Mouse (Mus musculus) small intestine, adult 2 months (tissue): ENCODE measurements around the gene Zfp69. TPM values are rescaled to one million over a fixed set of nuclear protein-coding genes. Genes with fewer than 3 reads are reported as not detected.

Source experiments
- H3K27ac ChIP-seq: fragments of 200-500 bp; 2 replicates; pipeline ENCODE4 v1.5.1; 2012; ENCODE audit warnings: low read depth, low read length, control low read depth, inconsistent platforms; ENCODE audit not compliant: insufficient read depth
- H3K27me3 ChIP-seq: fragments of 200-500 bp; 2 replicates; pipeline ENCODE4 v1.6.1; 2012; ENCODE audit warnings: mild to moderate bottlenecking, moderate library complexity, low read length, inconsistent platforms; ENCODE audit not compliant: control insufficient read depth, insufficient read depth
- H3K36me3 ChIP-seq: fragments of 200-500 bp; 2 replicates; pipeline ENCODE4 v1.6.1; 2012; ENCODE audit warnings: mild to moderate bottlenecking, low read length, control low read depth, inconsistent platforms; ENCODE audit not compliant: control insufficient read depth, insufficient read depth
- H3K4me1 ChIP-seq: fragments of 200-500 bp; 2 replicates; pipeline ENCODE4 v1.6.1; 2012; ENCODE audit warnings: low read length, inconsistent platforms, mixed read lengths; ENCODE audit not compliant: control insufficient read depth, insufficient read depth, insufficient read length
- H3K4me3 ChIP-seq: fragments of 200-500 bp; 2 replicates; pipeline ENCODE4 v1.5.1; 2012; ENCODE audit warnings: low read depth, mild to moderate bottlenecking, control low read depth, inconsistent platforms, low read length, moderate library complexity
- CTCF ChIP-seq: fragments of 200-500 bp; IDR thresholded peaks from 2 replicates; pipeline ENCODE4 v1.5.1; 2012; ENCODE audit warnings: low read depth, mild to moderate bottlenecking, control low read depth, inconsistent platforms, low read length, moderate library complexity, mixed read lengths; ENCODE audit not compliant: insufficient replicate concordance, insufficient read length; ENCODE audit errors: extremely low read depth
- POLR2A ChIP-seq: fragments of 200-500 bp; IDR thresholded peaks from 2 replicates; pipeline ENCODE4 v1.6.1; 2012; ENCODE audit warnings: low read depth, mild to moderate bottlenecking, control low read depth, inconsistent platforms, low read length, moderate library complexity
- WGBS: fragments of 180-500 bp; shearing (Covaris S2); methylation state at CpG from one replicate; pipeline ENCODE4 v1.1.7; 2018; 5-methylcytosine and 5-hydroxymethylcytosine counted together
- polyA plus RNA-seq: library from polyadenylated mRNA; depleted of rRNA; stranded (reverse); fragments of >200 nt; gene quantifications from 2 replicates; pipeline ENCODE4 v1.2.3, GENCODE M21; 2012

The Zfp69 gene
- polyA plus RNA-seq, 1 experiment: 1.8 TPM

DNA sequence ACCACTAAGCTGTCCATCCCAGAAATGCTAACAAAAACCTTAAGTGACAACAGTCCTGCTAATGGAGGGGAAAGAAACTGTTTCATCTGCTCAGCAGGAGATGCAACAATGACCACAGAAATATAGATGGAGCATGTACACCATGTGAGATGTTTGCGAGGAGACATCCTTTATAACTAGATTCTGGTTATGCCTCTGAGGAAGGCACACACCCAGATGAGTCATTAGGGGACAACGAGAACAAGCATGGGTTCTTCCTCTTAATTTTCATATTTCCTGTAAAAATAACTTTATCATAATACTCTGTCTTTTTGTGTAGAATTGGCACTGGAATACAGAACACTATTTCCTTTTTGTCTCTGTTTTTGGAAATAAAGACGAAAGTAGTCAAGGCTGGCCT, 26.7 kb upstream of the Zfp69 start:
- TF ChIP-seq POLR2A (no peak), CTCF (no peak)
- WGBS: 74% methylated on average over 3 of the region's 3 CpGs
- no peaks in the 10 kb centered on the region for H3K4me1 ChIP-seq
- no peak overlapping the region for H3K27ac ChIP-seq
- H3K4me3 ChIP-seq: no peak overlapping the region
- H3K27me3 ChIP-seq: no peaks in the 10 kb centered on the region
- H3K36me3 ChIP-seq: peaks cover 31% of the 10 kb centered on the region

DNA sequence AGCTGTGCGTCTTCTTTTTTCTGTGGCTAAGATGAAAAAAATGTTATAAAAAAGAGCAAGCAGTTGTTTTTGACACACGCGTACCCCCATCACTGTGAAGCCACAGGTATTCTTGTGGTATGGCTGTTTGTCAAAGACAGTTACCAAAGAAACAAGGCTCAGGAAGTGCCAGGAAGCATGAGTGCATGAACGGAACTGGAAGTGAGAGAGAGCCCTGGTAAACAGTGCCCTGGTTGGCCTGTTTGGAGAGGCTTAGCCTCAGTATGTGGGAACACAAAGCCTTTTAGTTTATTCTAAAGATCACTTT, 23.9 kb upstream of the Zfp69 start:
- Histone ChIP-seq H3K36me3 (peaks cover 41% of the 10 kb centered on the region), H3K27ac (peak overlapping the region; percentile 54), H3K4me1 (no peaks in the 10 kb centered on the region), H3K27me3 (no peaks in the 10 kb centered on the region), H3K4me3 (no peak overlapping the region)
- TF ChIP-seq POLR2A: no peak
- TF ChIP-seq CTCF: no peak
- 80% methylated on average over 4 of the region's 4 CpGs for WGBS

DNA sequence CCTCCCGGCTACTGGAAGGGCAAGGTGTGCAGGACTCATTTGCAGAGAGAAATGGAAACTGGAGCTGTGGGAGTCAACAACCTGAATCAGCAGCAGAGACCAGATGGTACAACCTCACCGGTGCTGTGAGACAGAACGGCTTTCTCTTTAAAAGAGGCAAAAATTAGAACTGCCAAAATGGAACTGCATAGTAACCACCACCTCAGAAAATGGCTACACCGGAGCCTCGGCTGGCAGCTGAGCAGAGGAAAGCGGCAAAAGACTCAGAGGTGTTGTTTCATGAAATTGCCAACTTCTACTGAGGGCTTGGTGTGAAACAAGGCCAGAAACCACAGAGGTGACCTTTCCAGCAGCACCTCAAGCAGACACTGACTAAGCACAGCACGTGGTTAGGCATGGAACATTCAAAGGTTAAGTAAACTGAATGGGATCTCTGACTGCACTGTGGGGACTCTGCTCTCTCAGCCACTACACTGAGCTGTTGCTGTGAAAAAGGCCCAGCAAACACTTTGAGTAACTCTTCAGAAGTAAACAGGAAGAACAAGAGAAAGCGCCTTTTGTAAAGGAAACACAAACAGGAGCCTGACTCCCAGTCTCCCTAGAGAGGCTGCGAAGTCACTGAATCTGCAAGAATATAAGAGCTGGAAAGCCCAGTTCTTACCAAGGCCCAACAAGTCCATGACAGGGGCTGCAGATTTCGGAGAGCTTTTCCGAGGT, 23.4 kb upstream of the Zfp69 start:
- no peaks in the 10 kb centered on the region for H3K27me3 ChIP-seq
- H3K27ac ChIP-seq: peak overlapping the region; percentile 54
- no peaks in the 10 kb centered on the region for H3K4me1 ChIP-seq
- peaks cover 42% of the 10 kb centered on the region for H3K36me3 ChIP-seq
- WGBS: 74% methylated on average over 11 of the region's 11 CpGs
- TF ChIP-seq POLR2A (no peak), CTCF (no peak)
- H3K4me3 ChIP-seq: no peak overlapping the region

DNA sequence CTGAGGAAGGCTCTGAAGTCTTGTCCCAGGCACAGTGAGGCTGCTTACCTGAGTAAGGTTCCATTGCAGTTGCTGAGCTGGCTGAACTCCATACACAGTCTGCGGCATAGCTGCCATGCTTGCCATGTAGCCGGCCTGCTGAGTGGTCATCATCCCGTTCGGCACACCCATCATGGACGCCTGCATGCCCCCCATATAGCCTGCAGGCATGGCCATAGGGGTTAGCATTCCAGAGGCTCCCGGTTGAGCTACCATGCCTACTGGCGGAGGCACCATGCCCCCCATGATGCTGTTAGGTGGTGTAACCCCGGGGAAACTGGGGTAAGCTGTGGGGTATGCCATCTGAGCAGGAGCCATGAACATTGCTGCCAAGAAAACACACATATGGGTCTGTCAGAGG, 20.3 kb upstream of the Zfp69 start:
- WGBS: 93% methylated on average over 8 of the region's 8 CpGs
- H3K27ac ChIP-seq: no peak overlapping the region
- TF ChIP-seq CTCF (no peak), POLR2A (no peak)
- H3K36me3 ChIP-seq: peaks cover 53% of the 10 kb centered on the region
- H3K4me1 ChIP-seq: no peaks in the 10 kb centered on the region
- no peak overlapping the region for H3K4me3 ChIP-seq
- no peaks in the 10 kb centered on the region for H3K27me3 ChIP-seq

DNA sequence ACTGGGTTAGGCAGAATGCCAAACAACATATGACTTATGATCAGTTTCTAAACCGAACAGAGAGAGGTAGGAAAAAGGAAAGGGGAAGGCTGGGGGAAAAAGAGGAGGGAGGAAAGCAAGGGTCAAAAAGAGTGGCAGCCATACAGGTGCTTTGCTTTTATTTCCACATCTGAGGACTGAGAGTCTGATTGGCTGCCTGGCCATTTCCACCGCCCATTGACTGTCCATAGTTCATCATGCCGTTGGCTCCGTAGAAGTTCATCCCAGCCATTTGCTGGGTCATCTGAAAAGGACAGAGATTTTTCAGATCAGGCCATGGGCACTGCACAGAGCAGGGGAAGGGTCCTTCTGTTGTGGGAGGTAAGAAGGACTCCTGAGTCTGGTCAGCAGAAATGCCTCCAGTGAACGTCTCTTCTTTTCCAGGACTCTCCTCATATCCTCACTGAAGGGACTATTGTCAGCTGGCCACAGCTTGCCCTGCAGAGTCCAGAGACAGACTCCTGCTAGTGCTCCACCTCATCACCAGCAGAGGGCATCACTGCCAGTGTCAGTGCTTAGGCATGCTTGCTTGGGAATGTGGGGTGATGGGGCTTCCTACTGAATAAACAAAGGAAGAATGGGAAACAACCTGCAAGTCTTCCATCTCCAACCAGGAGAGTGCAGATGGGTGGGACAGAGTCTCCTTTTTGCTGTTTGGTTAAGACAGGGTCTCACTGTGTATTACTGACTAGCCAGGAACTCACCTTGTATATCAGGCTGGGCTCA, 18.1 kb upstream of the Zfp69 start:
- peaks cover 45% of the 10 kb centered on the region for H3K36me3 ChIP-seq
- no peaks in the 10 kb centered on the region for H3K27me3 ChIP-seq
- no peak for TF ChIP-seq POLR2A
- TF ChIP-seq CTCF: peak; percentile 61; the same call in 1 of the 2 replicates
- no peak overlapping the region for H3K27ac ChIP-seq
- H3K4me1 ChIP-seq: no peaks in the 10 kb centered on the region
- WGBS: 78% methylated on average over 5 of the region's 5 CpGs
- no peak overlapping the region for H3K4me3 ChIP-seq

DNA sequence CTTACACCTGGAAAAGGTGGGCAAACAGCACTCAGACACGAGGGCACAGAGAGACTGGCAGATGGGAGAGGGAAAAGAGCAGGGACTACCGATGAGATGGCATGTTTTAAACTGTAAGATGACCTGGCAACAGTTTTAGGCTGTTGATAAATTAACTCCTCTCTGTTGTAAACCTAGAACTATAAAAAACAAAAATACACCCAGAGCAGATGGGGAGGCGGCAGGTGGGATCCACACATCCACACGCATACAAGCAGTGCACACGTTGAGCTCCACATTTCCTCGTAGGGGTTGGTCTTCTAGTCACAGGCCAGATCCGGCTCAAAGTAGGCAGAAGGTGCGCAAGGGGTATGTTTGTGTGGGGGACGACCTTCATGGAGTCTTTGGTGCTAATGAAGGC, 17.0 kb upstream of the Zfp69 start:
- TF ChIP-seq CTCF: no peak
- TF ChIP-seq POLR2A: no peak
- 90% methylated on average over 9 of the region's 9 CpGs for WGBS
- peaks cover 39% of the 10 kb centered on the region for H3K36me3 ChIP-seq
- H3K27me3 ChIP-seq: no peaks in the 10 kb centered on the region
- no peaks in the 10 kb centered on the region for H3K4me1 ChIP-seq
- no peak overlapping the region for H3K4me3 ChIP-seq
- no peak overlapping the region for H3K27ac ChIP-seq

DNA sequence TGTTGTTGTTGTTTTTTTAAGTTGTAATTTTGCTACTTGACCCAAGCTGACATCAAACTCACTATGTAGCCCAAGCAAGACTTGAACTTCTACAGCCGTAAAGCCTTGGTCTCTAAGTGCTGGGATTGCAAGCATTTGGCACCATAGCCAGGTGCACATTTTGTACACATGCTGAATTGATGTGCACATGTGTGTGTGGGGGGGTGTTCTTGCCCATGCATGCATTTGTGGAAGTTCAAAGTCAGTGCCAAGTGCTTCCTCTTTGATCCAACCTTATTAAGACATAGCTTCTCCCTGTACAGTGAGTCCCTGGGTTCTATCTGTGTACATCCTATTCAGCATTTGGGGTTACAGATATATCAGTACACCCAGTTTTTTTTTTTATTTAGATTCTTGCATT, 4.1 kb upstream of the Zfp69 start:
- TF ChIP-seq POLR2A: no peak
- TF ChIP-seq CTCF: no peak
- no peaks in the 10 kb centered on the region for H3K27me3 ChIP-seq
- H3K4me3 ChIP-seq: no peak overlapping the region
- H3K27ac ChIP-seq: no peak overlapping the region
- H3K36me3 ChIP-seq: no peaks in the 10 kb centered on the region
- no peaks in the 10 kb centered on the region; the same call in 1 of the 2 replicates for H3K4me1 ChIP-seq
- 96% methylated on average over 1 of the region's 1 CpGs for WGBS

DNA sequence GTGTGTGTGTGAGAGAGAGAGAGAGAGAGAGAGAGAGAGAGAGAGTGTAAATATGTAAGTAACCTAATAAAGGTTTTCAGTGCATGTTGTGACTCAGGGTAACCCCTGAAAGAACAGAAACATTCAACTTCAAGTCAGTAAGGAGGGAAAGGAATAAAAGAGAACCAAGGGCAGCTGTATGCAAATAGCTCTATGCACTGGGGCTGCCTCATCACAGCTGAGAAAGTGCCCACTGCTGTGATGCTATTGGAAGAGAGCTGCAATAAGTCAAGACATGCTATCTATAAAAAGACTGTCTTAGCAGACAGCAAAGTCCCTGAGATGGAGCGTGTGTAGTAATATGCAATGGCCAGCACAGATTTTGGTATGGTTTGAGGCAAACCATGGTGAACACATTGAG, 2.2 kb upstream of the Zfp69 start:
- TF ChIP-seq POLR2A (no peak), CTCF (no peak)
- Histone ChIP-seq H3K36me3 (no peaks in the 10 kb centered on the region), H3K4me1 (no peaks in the 10 kb centered on the region; the same call in 1 of the 2 replicates), H3K27me3 (no peaks in the 10 kb centered on the region), H3K27ac (no peak overlapping the region), H3K4me3 (no peak overlapping the region)
- WGBS: 83% methylated on average over 1 of the region's 1 CpGs
